Mouse (Mus musculus): ENCODE measurements at regions not wholly inside any gene's neighbourhood (a gene's known extent, or its start where the extent isn't known, plus 50 kb on each side); places are given as distances from the start of the nearest gene placed in this dataset.

DNA sequence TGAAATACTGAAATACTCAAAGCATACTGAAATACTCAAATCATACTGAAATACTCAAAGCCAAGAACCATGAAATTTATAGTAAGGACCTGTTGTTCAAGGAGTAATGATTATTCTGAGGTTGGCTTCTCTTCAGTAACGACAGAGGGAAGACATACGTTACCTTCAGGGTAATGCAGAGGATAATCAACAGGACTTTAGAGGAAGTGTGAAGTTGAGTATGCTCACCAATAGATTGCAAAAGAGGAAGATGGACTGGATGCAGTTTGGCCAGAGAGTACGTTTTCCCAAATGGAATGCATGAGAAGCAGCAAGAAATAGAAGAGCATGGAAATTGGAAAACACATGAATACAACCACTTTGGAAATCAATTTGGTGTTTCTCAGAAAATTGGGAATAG, 79.1 kb upstream of the Pdc start:
- Histone ChIP-seq H3K27ac (no peak overlapping the region), H3K4me3 (no peak overlapping the region)
- intact Hi-C loops (cut with DNase I): no loop called here
- no peak for TF ChIP-seq CTCF (IDR thresholded peaks at IDR 0.05)
- DNase-seq (ENCODE audit: extremely low spot score in 1 of 2, low spot score in 2 of 2): no peak

DNA sequence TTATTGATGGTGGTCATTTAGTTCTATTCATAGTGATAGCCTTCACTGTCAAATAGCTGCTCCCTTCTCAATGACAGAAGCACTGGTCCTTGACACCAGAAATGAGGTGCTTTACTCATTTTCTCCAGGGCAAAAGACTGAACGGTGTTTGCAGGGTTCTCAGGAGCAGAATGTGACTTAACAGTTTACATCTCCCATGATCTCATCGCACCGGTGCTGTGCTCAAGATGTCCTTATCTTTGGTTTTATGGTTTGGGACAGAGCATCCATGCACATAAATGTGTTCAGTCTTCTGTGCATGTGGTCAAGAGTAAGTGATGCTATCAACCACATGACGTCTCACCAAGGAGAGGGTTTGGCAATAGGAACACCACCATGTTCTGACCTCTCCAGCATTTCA, 78.1 kb upstream of the Pdc start:
- Histone ChIP-seq H3K4me3 (no peak overlapping the region), H3K27ac (no peak overlapping the region)
- intact Hi-C loops (cut with DNase I): no loop called here
- no peak for DNase-seq (ENCODE audit: extremely low spot score in 1 of 2, low spot score in 2 of 2)
- no peak for TF ChIP-seq CTCF (IDR thresholded peaks at IDR 0.05)

DNA sequence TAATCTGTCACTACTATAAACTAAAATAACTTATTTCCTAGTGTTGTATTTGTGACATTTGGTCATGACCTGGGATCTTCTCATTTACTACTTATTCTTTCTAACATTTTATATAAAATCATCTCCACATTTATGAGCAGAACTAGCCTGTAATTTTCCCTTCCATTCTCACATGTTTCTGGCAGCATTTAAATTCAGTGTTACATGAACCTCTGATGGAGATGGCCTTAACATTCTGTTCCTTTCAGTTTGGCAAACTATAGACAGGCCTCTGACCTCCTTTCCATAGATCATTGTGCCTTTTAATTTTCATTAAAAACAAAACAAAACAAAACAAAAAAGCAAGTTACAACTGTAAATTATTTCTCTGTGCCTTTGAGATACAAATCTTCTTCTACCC, 77.1 kb upstream of the Pdc start:
- H3K4me3 ChIP-seq: no peak overlapping the region
- intact Hi-C loops (cut with DNase I): no loop called here
- no peak overlapping the region for H3K27ac ChIP-seq
- no peak for DNase-seq (ENCODE audit: extremely low spot score in 1 of 2, low spot score in 2 of 2)
- no peak for TF ChIP-seq CTCF (IDR thresholded peaks at IDR 0.05)

DNA sequence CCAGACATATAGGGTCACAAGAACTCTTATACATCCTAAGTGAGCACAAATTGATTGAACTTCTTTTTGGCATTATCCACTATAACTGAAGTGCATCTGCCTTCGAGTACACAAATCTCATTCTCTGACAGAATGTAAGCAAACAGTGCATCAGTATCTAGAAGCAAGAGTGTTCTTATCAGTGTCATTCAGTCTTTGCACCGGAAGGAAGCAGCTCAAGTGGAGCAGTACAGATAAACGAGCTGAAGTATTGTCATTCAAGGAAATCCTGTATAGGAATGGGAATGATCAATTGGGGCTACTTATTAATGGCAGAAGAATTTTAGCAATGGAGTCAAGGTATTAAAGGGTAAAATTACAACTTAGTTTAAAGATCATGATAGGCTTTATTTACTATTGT, 74.3 kb upstream of the Pdc start:
- intact Hi-C loops (cut with DNase I): no loop called here
- no peak overlapping the region for H3K4me3 ChIP-seq
- DNase-seq (ENCODE audit: extremely low spot score in 1 of 2, low spot score in 2 of 2): no peak
- no peak for TF ChIP-seq CTCF (IDR thresholded peaks at IDR 0.05)
- H3K27ac ChIP-seq: no peak overlapping the region

DNA sequence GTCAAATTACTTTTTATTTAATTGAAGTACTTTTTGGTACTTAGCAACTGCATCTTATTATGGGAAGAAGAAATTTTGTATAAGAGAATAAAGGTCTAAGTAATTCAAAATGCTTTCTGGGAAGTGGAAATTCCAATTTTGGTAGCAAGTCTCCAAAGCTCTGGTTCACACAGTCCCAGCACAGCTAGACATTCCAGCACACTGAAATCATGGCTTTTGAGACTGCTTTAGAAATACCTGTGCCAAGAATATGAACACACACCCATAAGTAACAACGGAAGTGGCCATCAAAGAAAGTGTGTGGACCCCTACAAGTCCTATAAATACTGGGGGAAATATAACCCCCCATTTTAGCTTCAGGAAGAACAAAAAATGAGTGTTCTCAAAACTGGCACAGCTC, 67.8 kb upstream of the Pdc start:
- no peak overlapping the region for H3K4me3 ChIP-seq
- intact Hi-C loops (cut with DNase I): no loop called here
- no peak overlapping the region for H3K27ac ChIP-seq
- TF ChIP-seq CTCF (IDR thresholded peaks at IDR 0.05): no peak
- DNase-seq (ENCODE audit: extremely low spot score in 1 of 2, low spot score in 2 of 2): no peak

DNA sequence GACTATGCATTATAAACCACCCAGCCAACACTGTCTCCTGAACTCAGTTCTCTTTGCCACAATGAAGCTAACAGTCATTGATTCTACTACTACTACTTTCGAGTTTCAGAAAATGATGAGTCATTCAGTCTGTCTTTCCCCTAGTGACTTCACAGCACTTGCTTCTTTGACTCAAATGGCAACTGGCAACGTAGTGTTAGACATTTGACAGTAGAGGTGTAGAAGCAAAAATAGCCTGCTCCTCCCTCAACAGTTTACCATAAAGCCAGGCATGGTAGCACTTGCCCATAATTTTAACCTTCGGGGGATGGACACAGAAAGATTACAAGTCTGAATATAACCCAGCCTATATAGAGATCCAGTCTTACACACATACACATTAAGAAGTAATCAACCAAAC, 67.3 kb upstream of the Pdc start:
- TF ChIP-seq CTCF (IDR thresholded peaks at IDR 0.05): no peak
- Histone ChIP-seq H3K4me3 (no peak overlapping the region), H3K27ac (no peak overlapping the region)
- intact Hi-C loops (cut with DNase I): no loop called here
- no peak for DNase-seq (ENCODE audit: extremely low spot score in 1 of 2, low spot score in 2 of 2)

DNA sequence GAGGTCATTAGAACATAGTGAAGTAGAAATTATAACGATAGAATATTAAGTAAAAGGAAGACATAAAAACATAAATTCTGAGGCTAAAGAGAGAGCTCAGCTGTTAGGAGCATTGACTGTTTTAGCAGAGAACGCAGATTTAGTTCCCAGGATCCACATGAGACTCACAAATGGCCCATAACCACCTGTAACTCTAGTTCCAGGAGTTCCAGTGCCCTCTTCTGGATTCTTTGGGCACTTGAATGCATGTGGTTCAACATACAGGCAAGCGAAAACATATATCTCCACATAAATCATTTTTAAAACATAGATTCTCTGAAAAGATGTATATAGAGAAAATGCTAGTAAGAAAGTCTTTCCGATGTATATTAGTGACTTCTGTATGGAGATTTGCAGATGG, 61.6 kb upstream of the Pdc start:
- H3K27ac ChIP-seq: no peak overlapping the region
- DNase-seq (ENCODE audit: extremely low spot score in 1 of 2, low spot score in 2 of 2): no peak
- intact Hi-C loops (cut with DNase I): loop anchor here (2.0 kb wide), 1 partner anchor 157 kb away; the partner anchor contains the start of gene Ptgs2
- peak; percentile 44 for TF ChIP-seq CTCF (IDR thresholded peaks at IDR 0.05)
- H3K4me3 ChIP-seq: no peak overlapping the region

DNA sequence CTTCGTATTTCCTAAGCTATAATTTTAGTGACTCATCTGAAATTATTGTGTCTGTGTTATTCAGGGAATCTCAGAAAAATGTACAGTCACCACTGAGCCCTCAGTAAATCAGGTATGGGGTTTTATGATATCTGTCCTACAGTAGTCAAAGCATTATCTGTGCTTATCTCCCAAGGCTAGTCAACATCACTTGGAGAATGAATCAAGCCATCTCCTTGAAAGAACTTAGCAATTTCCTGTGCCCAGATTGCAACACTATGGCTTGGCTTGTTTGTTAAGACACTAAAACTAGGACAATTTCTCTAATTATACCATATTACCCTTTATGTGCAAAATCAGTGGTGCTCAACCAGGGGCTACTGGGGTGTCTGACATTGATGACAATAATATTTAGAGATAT, 58.9 kb upstream of the Pdc start:
- no peak for TF ChIP-seq CTCF (IDR thresholded peaks at IDR 0.05)
- H3K4me3 ChIP-seq: no peak overlapping the region
- H3K27ac ChIP-seq: no peak overlapping the region
- intact Hi-C loops (cut with DNase I): no loop called here
- DNase-seq (ENCODE audit: extremely low spot score in 1 of 2, low spot score in 2 of 2): no peak

DNA sequence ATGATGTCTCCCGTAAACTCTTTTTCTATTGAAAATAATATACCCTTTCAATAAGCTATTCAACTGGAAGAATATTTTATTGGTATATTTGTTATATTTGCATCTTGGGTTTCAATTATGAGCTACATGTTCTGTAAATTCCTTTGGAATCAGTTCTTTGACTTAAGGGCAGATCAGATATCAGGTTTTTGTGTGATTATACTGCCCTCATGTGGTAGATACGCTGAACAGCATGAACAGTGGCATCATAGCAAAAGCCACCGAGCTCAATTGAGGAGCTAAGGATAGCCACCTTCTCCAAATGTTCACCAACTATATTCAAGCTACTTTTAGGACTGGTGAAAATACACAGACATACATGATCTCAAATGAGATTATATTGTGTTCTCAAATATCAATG, 52.7 kb upstream of the Pdc start:
- peak; percentile 81 for TF ChIP-seq CTCF (IDR thresholded peaks at IDR 0.05)
- no peak overlapping the region for H3K27ac ChIP-seq
- no peak for DNase-seq (ENCODE audit: extremely low spot score in 1 of 2, low spot score in 2 of 2)
- H3K4me3 ChIP-seq: no peak overlapping the region
- intact Hi-C loops (cut with DNase I): no loop called here

DNA sequence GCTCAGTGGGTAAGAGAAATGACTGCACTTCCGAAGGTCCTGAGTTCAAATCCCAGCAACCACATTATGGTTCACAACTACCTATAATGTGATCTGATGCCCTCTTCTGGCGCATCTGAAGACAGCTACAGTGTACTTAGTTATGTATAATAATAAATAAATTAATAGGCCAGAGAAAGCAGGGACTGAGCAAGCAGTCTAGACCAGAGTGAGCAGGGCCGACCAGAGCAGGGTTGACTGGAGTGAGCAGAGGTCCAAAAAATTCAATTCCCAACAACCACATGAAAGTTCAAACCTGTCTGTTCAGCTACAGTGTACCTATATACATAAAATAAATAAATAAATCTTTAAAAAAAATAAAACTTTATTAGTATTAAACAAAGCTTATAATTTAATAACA, 52.2 kb upstream of the Pdc start:
- no peak for DNase-seq (ENCODE audit: extremely low spot score in 1 of 2, low spot score in 2 of 2)
- Histone ChIP-seq H3K4me3 (no peak overlapping the region), H3K27ac (no peak overlapping the region)
- no peak for TF ChIP-seq CTCF (IDR thresholded peaks at IDR 0.05)
- intact Hi-C loops (cut with DNase I): loop anchor here (1.0 kb wide), 1 partner anchor 434 kb away; no protein-coding TSS in a partner anchor

Data from left cerebral cortex, adult 2 months (tissue).